Mouse (Mus musculus): ENCODE results near the gene Gga2.

GRCm38 (mm10) chr7:122000396-122000795, 20.6 kb downstream of the Gga2 start:
- no peak for TF ChIP-seq CTCF (conservative IDR thresholded peaks at IDR 0.05; ENCODE audit: insufficient read depth, insufficient read length, low read depth, low read length)
- no peak for TF ChIP-seq POLR2A (IDR thresholded peaks at IDR 0.05; ENCODE audit: low read depth, low read length)

All from kidney, adult 2 months (tissue).